Mouse (Mus musculus) MEL (cell line): ENCODE results near the gene Gk2. TPM values are rescaled to one million over a fixed set of nuclear protein-coding genes. Genes with fewer than 3 reads are reported as not detected.

Experiments used
- DNase-seq: peaks from one replicate; pipeline ENCODE4 v3.0.0; 2011; ENCODE audit warnings: low read depth, low spot score
- H3K27ac ChIP-seq: 2 replicates; pipeline ENCODE4 v1.5.1; 2012; ENCODE audit warnings: low read depth, mild to moderate bottlenecking, control low read depth, low read length, moderate library complexity; ENCODE audit not compliant: control insufficient read depth
- H3K27me3 ChIP-seq, 2 experiments: fragments of 150-350 bp in 1 of 2; sonication (generic) in 1 of 2; 2 replicates each; pipeline ENCODE4 v1.6.1; 2012; ENCODE audit warnings: low read length in 2 of 2, mild to moderate bottlenecking in 2 of 2, improper control_type of control experiment in 1 of 2, moderate library complexity in 1 of 2; ENCODE audit not compliant: insufficient read depth in 2 of 2, control insufficient read depth in 1 of 2
- H3K36me3 ChIP-seq, 2 experiments: 2 replicates each; pipeline ENCODE4 v1.6.1; 2012 to 2014; ENCODE audit warnings: low read length in 2 of 2, improper control_type of control experiment in 1 of 2, inconsistent platforms in 1 of 2, mild to moderate bottlenecking in 1 of 2; ENCODE audit not compliant: insufficient read depth in 2 of 2, control insufficient read depth in 1 of 2
- H3K4me1 ChIP-seq, 2 experiments: fragments of 150-350 bp in 1 of 2; sonication (generic) in 1 of 2; 2 replicates each; pipeline ENCODE4 v1.6.1; 2012; ENCODE audit warnings: low read length in 2 of 2, improper control_type of control experiment in 1 of 2, mild to moderate bottlenecking in 1 of 2; ENCODE audit not compliant: insufficient read depth in 2 of 2, control insufficient read depth in 1 of 2
- H3K4me3 ChIP-seq, 2 experiments: fragments of 150-350 bp in 1 of 2; sonication (generic) in 1 of 2; 2 replicates each; pipeline ENCODE4 v1.5.1; 2012; ENCODE audit warnings: low read depth in 2 of 2, low read length in 2 of 2, mild to moderate bottlenecking in 2 of 2, moderate library complexity in 2 of 2, control low read depth in 1 of 2, improper control_type of control experiment in 1 of 2; ENCODE audit not compliant: control insufficient read depth in 1 of 2, insufficient read depth in 1 of 2
- H3K79me2 ChIP-seq: 2 replicates; pipeline ENCODE4 v1.6.1; 2012; ENCODE audit warnings: mild to moderate bottlenecking, low read length, moderate library complexity; ENCODE audit not compliant: control insufficient read depth, poor library complexity, insufficient read depth
- H3K9ac ChIP-seq: 2 replicates; pipeline ENCODE4 v1.6.1; 2012; ENCODE audit warnings: low read depth, mild to moderate bottlenecking, control low read depth, low read length, moderate library complexity; ENCODE audit not compliant: control insufficient read depth, poor library complexity, severe bottlenecking
- H3K9me3 ChIP-seq: fragments of 150-350 bp; sonication (generic); replicated peaks from 2 replicates; pipeline ENCODE4 v1.6.1; 2012; ENCODE audit warnings: mild to moderate bottlenecking, low read length, improper control_type of control experiment, moderate library complexity; ENCODE audit not compliant: insufficient read depth
- BHLHE40 ChIP-seq: IDR thresholded peaks from 2 replicates; pipeline ENCODE4 v1.6.1; 2012; ENCODE audit warnings: low read depth, mild to moderate bottlenecking, inconsistent platforms, low read length, improper control_type of control experiment, borderline replicate concordance
- ELF1 ChIP-seq: IDR thresholded peaks from 2 replicates; pipeline ENCODE4 v1.6.1; 2014; ENCODE audit warnings: low read depth, mild to moderate bottlenecking, inconsistent platforms, low read length, improper control_type of control experiment, moderate library complexity
- EP300 ChIP-seq, 2 experiments: IDR thresholded peaks; 2 replicates each; pipeline ENCODE4 v1.6.1; 2011; ENCODE audit warnings: improper control_type of control experiment in 2 of 2, low read length in 2 of 2, low read depth in 1 of 2, mild to moderate bottlenecking in 1 of 2
- GABPA ChIP-seq: IDR thresholded peaks from 2 replicates; pipeline ENCODE4 v1.6.1; 2012; ENCODE audit warnings: low read depth, mild to moderate bottlenecking, inconsistent platforms, low read length, improper control_type of control experiment, moderate library complexity
- GATA1 ChIP-seq: IDR thresholded peaks from 2 replicates; pipeline ENCODE4 v1.6.1; 2011; ENCODE audit warnings: low read depth, low read length, improper control_type of control experiment
- JUND ChIP-seq: IDR thresholded peaks from 2 replicates; pipeline ENCODE4 v1.6.1; 2011; ENCODE audit warnings: low read depth, mild to moderate bottlenecking, improper control_type of control experiment, low read length
- KAT2A ChIP-seq: conservative IDR thresholded peaks from 2 replicates; pipeline ENCODE4 v1.6.1; 2012; ENCODE audit warnings: low read depth, low read length, improper control_type of control experiment, inconsistent platforms
- MAFK ChIP-seq: IDR thresholded peaks from 2 replicates; pipeline ENCODE4 v1.6.1; 2011; ENCODE audit warnings: low read depth, mild to moderate bottlenecking, low read length, improper control_type of control experiment, borderline replicate concordance
- MEF2A ChIP-seq: IDR thresholded peaks from 2 replicates; pipeline ENCODE4 v1.6.1; 2014; ENCODE audit warnings: low read depth, mild to moderate bottlenecking, inconsistent platforms, low read length, improper control_type of control experiment; ENCODE audit not compliant: poor library complexity, insufficient replicate concordance, severe bottlenecking; ENCODE audit errors: extremely low read depth
- MXI1 ChIP-seq: IDR thresholded peaks from 2 replicates; pipeline ENCODE4 v1.6.1; 2011; ENCODE audit warnings: mild to moderate bottlenecking, low read depth, low read length, improper control_type of control experiment
- MYB ChIP-seq: IDR thresholded peaks from 2 replicates; pipeline ENCODE4 v1.6.1; 2011; ENCODE audit warnings: mild to moderate bottlenecking, low read depth, low read length, improper control_type of control experiment
- NELFE ChIP-seq: IDR thresholded peaks from 2 replicates; pipeline ENCODE4 v1.6.1; 2011; ENCODE audit warnings: low read depth, low read length, improper control_type of control experiment
- NRF1 ChIP-seq: IDR thresholded peaks from 2 replicates; pipeline ENCODE4 v1.6.1; 2014; ENCODE audit warnings: low read depth, mild to moderate bottlenecking, inconsistent platforms, low read length, improper control_type of control experiment, moderate library complexity; ENCODE audit not compliant: poor library complexity, insufficient read depth, severe bottlenecking
- POLR2A ChIP-seq, 2 experiments: IDR thresholded peaks; 2 replicates each; pipeline ENCODE4 v1.6.1; 2011 to 2012; ENCODE audit warnings: low read length in 2 of 2, mild to moderate bottlenecking in 2 of 2, control low read depth in 1 of 2, improper control_type of control experiment in 1 of 2, low read depth in 1 of 2, moderate library complexity in 1 of 2; ENCODE audit not compliant: control insufficient read depth in 1 of 2, insufficient read depth in 1 of 2, poor library complexity in 1 of 2
- POLR2AphosphoS2 ChIP-seq: IDR thresholded peaks from 2 replicates; pipeline ENCODE4 v1.6.1; 2011; ENCODE audit warnings: low read length, improper control_type of control experiment
- POLR2AphosphoS5 ChIP-seq: IDR thresholded peaks from 2 replicates; pipeline ENCODE4 v1.6.1; 2012; ENCODE audit warnings: low read depth, borderline replicate concordance, mild to moderate bottlenecking, inconsistent platforms, low read length, moderate library complexity, mixed read lengths
- RCOR1 ChIP-seq: IDR thresholded peaks from 2 replicates; pipeline ENCODE4 v1.6.1; 2012; ENCODE audit warnings: low read depth, mild to moderate bottlenecking, inconsistent platforms, low read length, improper control_type of control experiment
- SIN3A ChIP-seq: IDR thresholded peaks from 2 replicates; pipeline ENCODE4 v1.6.1; 2012; ENCODE audit warnings: low read length, improper control_type of control experiment, inconsistent platforms
- TBP ChIP-seq: IDR thresholded peaks from 2 replicates; pipeline ENCODE4 v1.8.0; 2011; ENCODE audit warnings: low read depth, low read length, improper control_type of control experiment
- USF1 ChIP-seq: IDR thresholded peaks from 2 replicates; pipeline ENCODE4 v1.6.1; 2014; ENCODE audit warnings: low read depth, mild to moderate bottlenecking, inconsistent platforms, low read length, improper control_type of control experiment, moderate library complexity
- ZNF384 ChIP-seq: IDR thresholded peaks from 2 replicates; pipeline ENCODE4 v1.6.1; 2012; ENCODE audit warnings: low read depth, mild to moderate bottlenecking, inconsistent platforms, low read length, improper control_type of control experiment
- polyA plus RNA-seq, 2 experiments: library from polyadenylated mRNA; stranded (reverse) in 1 of 2; unstranded in 1 of 2; fragments of >175 nt in 1 of 2; fragments of >200 nt in 1 of 2; gene quantifications; 2 replicates each; pipeline versions ENCODE4 v1.2.1 to v1.2.4; 2012; ENCODE audit warnings: low replicate concordance in 2 of 2, low read depth in 1 of 2; ENCODE audit not compliant: insufficient read length in 2 of 2, insufficient read depth in 1 of 2, missing spikeins in 1 of 2
- total RNA-seq: library from RNA; depleted of rRNA; stranded (reverse); fragments of 300-350 nt; gene quantifications from 2 replicates; pipeline ENCODE4 v1.2.3, GENCODE M21; 2012

Gk2 gene
- total and polyA plus RNA-seq, 3 experiments, result not detected

- DNase-seq, result no peak
- H3K9me3 ChIP-seq, result no peaks in the 10 kb centered on the region
- no peaks in the 10 kb centered on the region for H3K4me1 ChIP-seq
- H3K27me3 ChIP-seq, result no peaks in the 10 kb centered on the region
- no peak overlapping the region for H3K27ac ChIP-seq
- H3K36me3 ChIP-seq, result no peaks in the 10 kb centered on the region
- H3K9ac ChIP-seq, result no peak overlapping the region
- no peak overlapping the region for H3K4me3 ChIP-seq
- TF ChIP-seq EP300 (IDR thresholded peaks at IDR 0.05; ENCODE audit: low read depth in 1 of 2, low read length in 2 of 2) (no peak), NRF1 (no peak), RCOR1 (no peak), USF1 (no peak), MXI1 (no peak), GATA1 (no peak), NELFE (no peak)
- TF ChIP-seq, all 39 proteins: peak for 0
- no peaks in the 10 kb centered on the region for H3K79me2 ChIP-seq
Measured at GRCm38 (mm10) chr5:97429976-97430375, 26.8 kb downstream of the Gk2 start.

- no peak for TF ChIP-seq POLR2A (IDR thresholded peaks at IDR 0.05; ENCODE audit: control insufficient read depth in 1 of 2, insufficient read depth in 1 of 2, low read depth in 1 of 2, low read length in 2 of 2, poor library complexity in 1 of 2)
- no peak for TF ChIP-seq KAT2A
- TF ChIP-seq POLR2AphosphoS5, result no peak
- TF ChIP-seq JUND, result no peak
- no peak for TF ChIP-seq MEF2A
- TF ChIP-seq BHLHE40, result no peak
- no peak for TF ChIP-seq TBP
- TF ChIP-seq GATA1, result no peak
- no peak for TF ChIP-seq POLR2AphosphoS2
- TF ChIP-seq NELFE, result no peak
- no peak for TF ChIP-seq EP300 (IDR thresholded peaks at IDR 0.05; ENCODE audit: low read depth in 1 of 2, low read length in 2 of 2)
- TF ChIP-seq GABPA, result no peak
- TF ChIP-seq ELF1, result no peak
- no peak for TF ChIP-seq MYB
- no peak for TF ChIP-seq MAFK
- TF ChIP-seq SIN3A, result no peak
- TF ChIP-seq ZNF384, result no peak
- Histone ChIP-seq H3K79me2 (no peaks in the 10 kb centered on the region), H3K9me3 (no peaks in the 10 kb centered on the region), H3K27me3 (no peaks in the 10 kb centered on the region), H3K4me1 (no peaks in the 10 kb centered on the region), H3K36me3 (no peaks in the 10 kb centered on the region), H3K4me3 (no peak overlapping the region), H3K9ac (no peak overlapping the region), H3K27ac (no peak overlapping the region)
- no peak for DNase-seq
Measured at GRCm38 (mm10) chr5:97421669-97422068, 35.2 kb downstream of the Gk2 start.
